Mouse (Mus musculus) cerebellum, adult 2 months (tissue): Measurements from ENCODE around the gene Rbm8a. TPM values are rescaled to one million over a fixed set of nuclear protein-coding genes. Genes with fewer than 3 reads are reported as not detected.
"Not testable (repeated sequence)": the region's sequence is repeated elsewhere in the genome, so short reads cannot be mapped to it uniquely, and the experiment has no call there.

Source experiments
- DNase-seq, 2 experiments: peaks; one replicate each; pipeline ENCODE4 v3.0.0; 2021
- H3K27ac ChIP-seq: fragments of 200-500 bp; 2 replicates; pipeline ENCODE4 v1.5.1; 2012; ENCODE audit warnings: low read length, control low read depth, inconsistent platforms; ENCODE audit not compliant: insufficient read depth
- H3K27me3 ChIP-seq: fragments of 200-500 bp; 2 replicates; pipeline ENCODE4 v1.6.1; 2012; ENCODE audit warnings: inconsistent platforms, mild to moderate bottlenecking, low read length, moderate library complexity; ENCODE audit not compliant: control insufficient read depth, insufficient read depth
- H3K4me1 ChIP-seq: fragments of 200-500 bp; 2 replicates; pipeline ENCODE4 v1.6.1; 2011; ENCODE audit warnings: low read length; ENCODE audit not compliant: control insufficient read depth, insufficient read depth
- H3K4me3 ChIP-seq: fragments of 200-500 bp; replicated peaks from 2 replicates; pipeline ENCODE3; 2011; ENCODE audit warnings: mild to moderate bottlenecking, low read depth, low read length, control low read depth; ENCODE audit not compliant: insufficient read depth
- CTCF ChIP-seq: fragments of 200-500 bp; IDR thresholded peaks from 2 replicates; pipeline ENCODE4 v1.5.1; 2011; ENCODE audit warnings: low read depth, mild to moderate bottlenecking, control low read depth, low read length, moderate library complexity, borderline replicate concordance; ENCODE audit not compliant: insufficient read depth
- POLR2A ChIP-seq: fragments of 200-500 bp; IDR thresholded peaks from 2 replicates; pipeline ENCODE4 v1.6.1; 2011; ENCODE audit warnings: low read length, control low read depth, borderline replicate concordance; ENCODE audit not compliant: insufficient read depth
- WGBS: fragments of 180-500 bp; shearing (Covaris S2); methylation state at CpG from one replicate; pipeline ENCODE4 v1.1.7; 2018; 5-methylcytosine and 5-hydroxymethylcytosine counted together
- polyA plus RNA-seq: library from polyadenylated mRNA; depleted of rRNA; stranded (reverse); fragments of >200 nt; gene quantifications from 2 replicates; pipeline ENCODE4 v1.2.3, GENCODE M21; 2012

Gene Rbm8a
- polyA plus RNA-seq, 1 experiment, result 45.4 TPM

DNA sequence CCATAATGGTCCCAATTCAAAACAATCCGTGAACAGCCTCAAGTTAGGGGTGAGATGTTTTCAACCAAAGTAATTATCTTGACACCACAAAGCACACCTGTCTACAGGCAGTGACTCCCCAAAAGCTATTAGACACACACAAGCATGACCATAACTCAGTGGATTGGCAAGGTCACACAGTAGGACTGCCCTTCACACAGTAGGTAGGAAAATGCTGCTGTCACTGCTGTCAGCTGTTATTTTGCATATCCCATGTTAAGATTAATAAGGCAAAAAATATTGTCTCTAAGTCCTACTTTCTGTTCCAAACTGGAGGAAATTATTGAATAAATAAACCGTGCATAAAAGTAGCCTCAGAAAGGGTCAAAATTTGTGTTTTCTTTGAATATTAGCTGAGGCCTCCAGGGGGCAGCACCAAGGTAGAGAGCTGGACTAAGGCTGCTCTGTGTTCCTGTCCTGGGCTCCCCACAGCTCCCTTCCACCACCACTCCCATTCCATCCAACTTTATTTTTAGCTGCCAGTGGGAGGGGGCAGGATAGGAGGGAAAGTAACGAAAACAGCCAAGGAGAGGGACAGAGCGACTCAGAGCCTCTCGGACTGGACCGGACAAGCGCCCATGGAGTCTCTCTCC is 15.4 kb downstream of the Rbm8a start, which contains the start of gene Itga10:
Gene Itga10 (plus strand): TSS at position 567 of the 632 bp plus-strand sequence.
- Histone ChIP-seq H3K4me1 (no peaks in the 10 kb centered on the region), H3K27me3 (no peaks in the 10 kb centered on the region), H3K27ac (no peak within 1 kb of the TSS), H3K4me3 (no peak within 1 kb of the TSS)
- WGBS, result 48% methylated on average over 7 of the region's 7 CpGs
- DNase-seq, result peak in 1 of 2 experiments; percentile 33
- TF ChIP-seq CTCF, result peak; percentile 52; the same call in 1 of the 2 replicates
- no peak for TF ChIP-seq POLR2A

DNA sequence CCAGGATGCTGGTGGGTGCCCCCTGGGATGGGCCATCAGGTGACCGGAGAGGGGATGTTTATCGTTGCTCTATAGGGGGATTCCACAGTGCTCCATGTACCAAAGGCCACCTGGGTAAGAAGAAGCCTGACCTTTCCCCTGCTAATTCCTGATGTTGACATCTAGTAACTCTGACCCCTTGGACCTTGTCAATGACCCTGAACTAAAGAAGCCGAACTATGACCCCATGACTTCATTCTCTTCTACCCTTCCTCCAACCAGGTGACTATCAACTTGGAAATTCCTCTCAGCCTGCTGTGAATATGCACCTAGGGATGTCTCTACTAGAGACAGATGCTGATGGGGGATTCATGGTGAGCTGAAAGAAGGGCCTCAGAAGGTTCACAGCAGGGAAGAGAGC is 17.6 kb downstream of the Rbm8a start:
- H3K4me3 ChIP-seq, result no peak overlapping the region
- H3K4me1 ChIP-seq, result no peaks in the 10 kb centered on the region
- TF ChIP-seq CTCF (no peak), POLR2A (no peak)
- H3K27me3 ChIP-seq, result no peaks in the 10 kb centered on the region
- 85% methylated on average over 3 of the region's 3 CpGs for WGBS
- DNase-seq, result no peak
- H3K27ac ChIP-seq, result no peak overlapping the region

DNA sequence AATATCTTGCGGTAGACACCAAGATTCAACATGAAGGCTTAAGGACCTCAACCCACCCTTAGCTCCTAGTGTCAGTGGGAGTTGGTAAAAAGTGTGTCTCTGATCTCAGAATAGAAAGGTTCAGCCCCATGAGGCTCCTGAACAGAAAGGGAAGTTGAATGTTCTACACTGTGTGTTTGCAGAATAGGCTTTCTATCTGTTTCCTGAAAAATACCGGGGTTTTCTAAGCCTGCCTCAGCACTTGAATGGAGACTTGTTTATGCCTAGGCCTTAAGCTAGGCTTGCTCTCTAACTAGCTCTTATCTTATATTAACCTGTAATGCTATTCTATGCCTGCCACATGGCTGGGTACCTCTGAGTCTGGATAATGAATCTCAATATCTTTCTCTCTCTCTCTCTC is 31.2 kb downstream of the Rbm8a start:
- Histone ChIP-seq H3K27me3 (no peaks in the 10 kb centered on the region), H3K4me1 (no peaks in the 10 kb centered on the region; the same call in 1 of the 2 replicates), H3K4me3 (no peak overlapping the region), H3K27ac (no peak overlapping the region)
- TF ChIP-seq POLR2A (no peak), CTCF (no peak)
- 97% methylated on average over 2 of the region's 2 CpGs for WGBS
- DNase-seq, result no peak

DNA sequence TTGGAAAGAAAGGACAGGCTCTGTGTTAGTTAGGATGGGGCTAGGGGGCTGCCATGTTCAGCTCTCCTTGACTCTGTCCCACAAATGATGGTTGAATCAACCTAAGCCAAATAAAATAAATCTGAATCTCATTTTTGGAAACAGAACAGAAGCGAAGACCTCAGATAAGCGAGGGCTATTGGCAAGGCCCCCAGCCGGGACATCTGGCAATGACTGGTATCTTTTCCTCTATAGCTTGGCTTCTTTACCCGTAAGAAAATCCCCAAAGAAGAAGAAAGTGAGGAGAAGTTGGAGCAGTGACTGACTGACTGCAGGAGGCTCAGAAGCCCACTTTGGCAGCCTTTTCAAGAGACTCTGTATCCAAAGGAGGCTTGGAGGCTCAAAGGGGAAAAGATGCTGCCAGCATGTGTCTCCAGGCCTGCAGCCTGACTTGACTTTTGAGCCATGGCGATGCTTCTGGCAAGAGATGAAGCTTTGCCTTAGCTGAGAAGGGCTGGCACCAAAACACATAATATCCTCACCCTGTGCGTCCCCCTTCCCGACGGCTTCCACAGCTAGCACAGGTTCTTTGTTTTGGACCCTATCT is 33.1 kb downstream of the Rbm8a start:
- WGBS, result 23% methylated on average over 8 of the region's 8 CpGs
- Histone ChIP-seq H3K4me3 (peak overlapping the region; percentile 49), H3K27ac (0 out of 2 replicates have a peak overlapping the region, but pooled peaks have one; percentile 17), H3K4me1 (no peaks in the 10 kb centered on the region; the same call in 1 of the 2 replicates), H3K27me3 (no peaks in the 10 kb centered on the region)
- TF ChIP-seq POLR2A (no peak), CTCF (no peak)
- DNase-seq, result peak; percentile 26 to 39

DNA sequence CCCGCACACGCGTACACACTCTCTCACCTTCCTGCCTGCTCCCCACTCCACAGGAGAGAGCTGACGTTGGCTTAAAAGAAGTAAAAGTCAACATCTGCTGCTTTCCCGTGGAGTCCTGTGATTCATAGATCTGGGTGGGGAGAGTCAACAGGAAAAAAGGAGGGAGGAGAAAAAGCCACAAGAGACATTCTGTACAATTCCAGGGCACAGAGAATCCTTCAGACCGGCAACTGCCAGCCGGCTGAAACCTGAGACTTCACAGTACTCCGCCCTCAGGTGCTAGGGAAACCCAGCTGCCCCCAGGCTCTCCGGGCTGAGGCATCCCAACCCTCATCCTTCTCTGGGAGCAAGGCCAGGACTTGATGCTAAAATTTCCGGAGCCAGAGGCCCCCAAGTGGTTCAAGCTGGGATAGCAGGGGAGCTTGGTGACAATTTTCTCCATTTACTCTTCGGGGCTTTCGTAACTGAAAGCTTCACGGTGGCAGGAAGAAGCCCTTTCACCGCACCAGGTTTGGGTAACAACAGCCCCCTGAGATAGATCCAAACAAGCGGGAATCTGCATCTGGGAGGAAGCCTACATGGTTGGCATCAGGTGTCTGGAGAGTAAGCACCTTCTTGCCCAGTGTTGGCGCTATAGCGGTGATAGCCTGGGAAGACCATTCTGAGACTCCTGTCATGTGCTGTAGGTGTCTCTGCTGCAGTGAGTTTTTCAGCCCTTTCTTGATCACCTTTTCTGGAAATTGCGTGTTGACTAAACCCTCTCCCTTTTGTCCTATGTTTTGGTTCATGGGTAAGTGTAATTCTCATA is 33.9 kb downstream of the Rbm8a start:
- WGBS, result 2% methylated on average over 16 of the region's 18 CpGs
- peak; percentile 71 for TF ChIP-seq CTCF
- TF ChIP-seq POLR2A, result peak; percentile 25; the same call in 1 of the 2 replicates
- peak; percentile 86 to 93 for DNase-seq
- Histone ChIP-seq H3K4me3 (peak overlapping the region; percentile 76), H3K27ac (peak overlapping the region; percentile 52), H3K4me1 (no peaks in the 10 kb centered on the region; the same call in 1 of the 2 replicates), H3K27me3 (no peaks in the 10 kb centered on the region)

DNA sequence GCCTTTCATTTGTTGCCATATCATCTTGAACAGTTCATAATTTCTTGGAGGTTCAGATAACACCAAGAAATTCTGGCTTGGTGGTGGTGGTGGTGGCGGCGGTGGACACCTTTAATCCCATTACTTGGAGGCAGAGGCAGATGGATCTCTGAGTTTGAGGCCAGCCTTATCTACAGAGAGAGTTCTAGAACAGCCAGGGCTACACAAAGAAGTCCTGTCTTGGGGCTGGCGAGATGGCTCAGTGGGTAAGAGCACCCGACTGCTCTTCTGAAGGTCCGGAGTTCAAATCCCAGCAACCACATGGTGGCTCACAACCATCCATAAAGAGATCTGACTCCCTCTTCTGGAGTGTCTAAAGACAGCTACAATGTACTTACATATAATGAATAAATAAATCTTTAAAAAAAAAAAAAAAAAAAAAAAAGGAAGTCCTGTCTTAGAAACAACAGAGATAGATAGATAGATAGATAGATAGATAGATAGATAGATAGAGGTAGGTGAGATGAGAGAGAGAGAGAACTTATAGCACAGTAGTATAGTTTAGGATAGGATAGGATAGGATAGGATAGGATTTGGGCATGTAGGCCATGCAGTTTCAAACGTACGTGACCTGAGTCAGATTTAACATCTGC is 36.1 kb downstream of the Rbm8a start:
- not testable (repeated sequence) for H3K27ac ChIP-seq, H3K4me3 ChIP-seq, H3K27me3 ChIP-seq, H3K4me1 ChIP-seq, DNase-seq
- WGBS, result 93% methylated on average over 7 of the region's 7 CpGs

DNA sequence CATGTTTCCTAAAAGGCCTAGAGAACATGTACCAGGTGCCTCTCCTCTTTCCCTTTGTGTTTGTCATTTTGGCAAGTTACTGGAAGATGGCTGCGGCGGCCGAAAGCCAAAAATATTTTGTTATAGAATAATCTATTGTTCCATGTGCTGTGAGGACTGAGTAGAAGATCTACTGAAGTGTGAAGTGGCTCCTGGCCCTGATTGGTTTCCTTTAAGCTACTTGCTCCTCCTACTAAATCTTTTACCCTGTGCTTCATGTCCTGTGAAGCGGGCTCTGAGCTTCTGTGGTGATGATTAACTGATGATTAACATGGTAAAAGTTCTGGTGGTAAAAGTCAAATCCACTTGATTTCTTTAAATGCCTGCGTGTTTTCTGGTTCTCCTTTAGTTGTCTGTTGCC is 37.2 kb downstream of the Rbm8a start:
- no peak overlapping the region for H3K27ac ChIP-seq
- 92% methylated on average over 5 of the region's 5 CpGs for WGBS
- DNase-seq, result no peak
- H3K4me1 ChIP-seq, result no peaks in the 10 kb centered on the region; the same call in 1 of the 2 replicates
- H3K27me3 ChIP-seq, result no peaks in the 10 kb centered on the region
- TF ChIP-seq POLR2A, result no peak
- no peak for TF ChIP-seq CTCF
- no peak overlapping the region for H3K4me3 ChIP-seq

DNA sequence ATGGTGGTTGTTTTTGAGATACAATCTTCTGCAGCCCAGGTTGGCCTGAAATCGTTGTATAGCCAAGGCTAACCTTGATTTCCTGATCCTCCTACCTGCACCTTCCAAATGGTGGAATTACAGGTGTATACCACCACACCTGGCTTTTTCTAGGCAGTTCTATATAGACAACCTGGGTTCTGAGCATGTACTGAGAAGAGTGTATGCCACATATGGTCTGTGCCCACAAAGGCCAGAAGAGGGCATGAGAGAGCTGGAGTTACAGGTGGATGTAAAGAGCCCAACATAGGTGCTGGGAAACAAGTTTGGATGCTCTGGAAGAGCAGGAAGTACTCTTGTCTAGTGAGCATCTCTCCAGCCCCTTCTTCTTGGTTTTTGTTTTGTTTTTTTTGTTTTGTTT is 37.6 kb downstream of the Rbm8a start:
- no peak for TF ChIP-seq POLR2A
- TF ChIP-seq CTCF, result peak; percentile 19; the same call in 1 of the 2 replicates
- no peaks in the 10 kb centered on the region; the same call in 1 of the 2 replicates for H3K4me1 ChIP-seq
- no peak overlapping the region for H3K4me3 ChIP-seq
- DNase-seq, result no peak
- 47% methylated on average over 1 of the region's 1 CpGs for WGBS
- no peak overlapping the region for H3K27ac ChIP-seq
- H3K27me3 ChIP-seq, result no peaks in the 10 kb centered on the region
